Mouse (Mus musculus) 416B (cell line): ENCODE measurements around the gene C1qtnf2.

ENCODE experiments used
- DNase-seq: peaks from one replicate; pipeline ENCODE4 v3.0.0; 2011; ENCODE audit warnings: low read depth

Gene C1qtnf2

DNA sequence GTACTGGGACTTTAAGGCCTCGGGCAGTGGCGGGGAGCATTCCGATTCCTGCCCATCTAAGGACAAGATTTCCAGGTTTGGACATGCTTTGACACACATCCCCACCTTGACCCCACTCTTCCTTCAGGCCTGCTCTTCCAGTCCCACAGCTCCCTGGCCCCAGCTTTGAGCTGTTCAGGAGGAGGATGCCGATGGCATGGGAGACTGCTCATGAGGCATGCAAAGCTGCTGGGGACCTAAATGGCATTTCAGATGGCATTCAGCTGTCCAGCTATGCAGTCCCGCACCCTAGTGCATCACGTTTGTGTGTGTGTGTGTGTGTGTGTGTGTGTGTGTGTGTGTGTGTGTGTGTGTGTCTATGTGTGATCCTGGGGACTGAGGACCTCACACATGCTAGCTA is 63.0 kb downstream of the C1qtnf2 start:
- DNase-seq, result no peak

DNA sequence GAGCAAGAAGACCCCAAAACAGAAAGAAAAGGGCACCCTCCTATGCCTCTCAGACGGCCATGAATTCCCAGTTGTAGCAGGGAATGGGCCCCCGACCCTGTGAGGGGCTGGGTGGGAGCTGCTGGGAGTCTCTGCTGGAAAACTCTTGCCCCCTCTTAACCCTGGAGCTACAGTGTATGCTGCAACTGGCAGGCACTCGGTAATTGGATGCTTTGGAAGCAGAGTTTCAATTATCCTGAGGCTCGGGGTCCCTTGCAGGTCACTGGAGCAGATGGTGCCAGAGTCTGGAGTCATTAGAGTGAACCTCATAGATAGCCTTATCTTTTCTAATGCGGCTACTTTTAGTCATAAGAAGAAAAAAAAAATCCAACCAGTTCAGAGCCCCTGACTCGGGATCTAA is 65.8 kb downstream of the C1qtnf2 start:
- DNase-seq, result no peak
